Mouse (Mus musculus): Measurements from ENCODE around the gene Pbx1. TPM values are rescaled to one million over a fixed set of nuclear protein-coding genes. Genes with fewer than 3 reads are reported as not detected.
A peak's percentile ranks its signal among the peaks of the same experiment; 100 is the strongest.

Pbx1 gene
- total RNA-seq, 2 experiments from 2014 or later = 25.2 to 28.0 TPM

- no peak for DNase-seq (ENCODE audit: low spot score)
These were observed 5.2 kb downstream of the Pbx1 start for GRCm38 (mm10) chr1:168426900-168427299.

DNA sequence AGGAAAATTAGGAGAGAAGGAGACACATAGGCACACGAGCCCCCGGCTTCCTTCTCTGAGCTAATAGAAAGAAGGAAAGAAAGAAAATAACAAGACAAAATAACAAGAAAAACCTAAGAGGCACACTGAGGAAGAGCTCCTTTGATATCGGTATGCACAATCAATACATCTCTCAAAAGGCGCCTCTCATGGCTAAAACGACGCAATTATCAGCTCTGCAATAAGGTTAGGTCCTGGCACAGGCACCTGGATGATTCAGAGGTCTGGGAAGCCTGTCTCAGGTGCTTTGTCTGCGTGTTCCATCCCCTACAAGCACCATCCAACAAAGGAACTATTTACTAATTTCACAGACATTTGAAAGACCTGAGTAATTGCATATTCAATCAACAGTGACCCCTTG is 5.8 kb downstream of the Pbx1 start:
- no peak for DNase-seq (ENCODE audit: low spot score)

- DNase-seq (ENCODE audit: low spot score) = no peak
These were observed 6.9 kb downstream of the Pbx1 start for GRCm38 (mm10) chr1:168425017-168425705.

DNA sequence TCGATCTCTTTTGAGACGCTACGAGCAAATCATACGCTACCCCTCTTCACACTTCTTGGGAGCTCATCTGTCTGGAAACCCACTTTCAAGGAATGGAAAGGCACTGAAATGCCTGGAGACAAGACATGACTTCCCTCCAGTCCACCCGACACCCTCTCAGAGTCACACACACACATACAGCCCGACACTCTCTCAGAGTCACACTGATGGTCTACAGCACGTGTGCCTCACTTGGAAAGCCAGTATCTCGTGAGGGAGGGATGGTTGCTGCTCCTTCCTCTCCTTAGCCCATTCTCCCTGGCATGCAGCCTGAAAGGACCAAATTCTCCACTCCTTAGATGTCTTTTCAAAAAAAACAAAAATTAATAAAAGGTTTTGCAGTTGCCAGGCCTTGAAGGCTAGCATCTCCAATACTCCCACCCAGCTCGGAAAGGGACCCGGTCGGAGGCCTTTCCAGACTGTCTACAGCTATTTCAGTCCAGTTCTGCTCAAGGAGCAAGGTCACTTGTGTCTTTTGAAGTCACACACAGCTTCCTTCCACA is 8.6 kb downstream of the Pbx1 start:
- no peak for DNase-seq (ENCODE audit: low spot score)

- DNase-seq (ENCODE audit: low spot score) = no peak
These were observed 13.2 kb downstream of the Pbx1 start for GRCm38 (mm10) chr1:168418903-168419302.

GRCm38 (mm10) chr1:168417626-168418025 is 14.4 kb downstream of the Pbx1 start:
- no peak for DNase-seq (ENCODE audit: low spot score)

- no peak for DNase-seq (ENCODE audit: low spot score)
These were observed 15.2 kb downstream of the Pbx1 start for GRCm38 (mm10) chr1:168416729-168417437.

DNA sequence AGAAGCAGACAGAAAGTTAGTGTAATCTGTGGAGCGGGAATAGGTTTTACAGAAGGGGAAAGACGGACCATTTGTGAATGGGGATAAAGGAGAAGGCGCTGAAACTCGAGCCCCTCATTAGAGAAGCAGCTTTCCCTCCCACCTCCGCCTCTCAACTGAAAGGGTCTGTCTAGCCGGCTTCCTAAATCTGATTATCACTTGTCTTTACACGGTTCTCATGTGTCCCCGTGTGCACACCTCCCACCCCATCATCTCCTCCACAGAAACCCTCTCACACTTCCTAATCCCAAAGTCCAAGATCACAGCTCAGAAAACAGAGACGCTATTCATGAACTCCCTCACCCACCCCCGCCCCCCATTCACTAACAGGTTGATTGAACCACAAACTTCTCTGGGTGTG is 21.5 kb downstream of the Pbx1 start:
- no peak for DNase-seq (ENCODE audit: low spot score)

DNA sequence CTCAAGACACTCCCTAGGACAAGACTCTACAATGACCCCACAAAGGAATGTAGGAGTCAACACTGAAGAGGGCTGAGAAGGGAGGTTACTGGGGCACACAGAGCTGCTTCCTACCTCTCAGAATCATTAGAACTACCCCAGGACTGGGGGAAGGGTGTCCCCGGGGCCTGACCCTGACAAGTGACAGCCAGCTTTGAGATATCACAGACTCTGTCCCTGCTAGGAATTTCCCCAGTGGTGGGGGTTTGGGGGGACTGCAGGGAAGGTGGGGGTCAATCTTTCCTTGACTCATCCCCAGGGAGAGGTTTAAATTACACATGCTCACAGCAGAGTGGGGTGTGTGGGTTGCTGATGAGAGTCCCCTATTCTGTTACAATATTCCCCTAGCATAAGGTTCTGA is 22.0 kb downstream of the Pbx1 start:
- no peak for DNase-seq (ENCODE audit: low spot score)

DNA sequence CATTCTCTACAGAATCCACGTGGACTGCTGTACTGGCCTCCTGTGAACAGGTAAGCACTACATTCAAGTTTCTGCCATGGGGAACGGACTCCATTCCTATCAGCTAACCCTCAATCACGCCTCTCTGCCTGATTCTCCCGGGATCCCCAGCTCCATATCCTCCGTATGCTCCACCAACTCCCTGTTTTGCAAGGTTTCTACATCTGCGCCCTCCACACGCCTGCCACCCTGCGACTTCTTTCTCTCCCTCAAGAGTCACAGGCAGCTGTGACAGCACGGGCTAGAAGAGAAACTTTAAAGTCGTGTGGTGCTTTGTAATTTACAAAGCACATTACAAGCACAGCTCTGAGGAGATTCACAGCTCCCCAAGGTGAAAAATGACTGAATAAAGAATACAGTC is 23.3 kb downstream of the Pbx1 start:
- DNase-seq (ENCODE audit: low spot score) = no peak

GRCm38 (mm10) chr1:168407958-168408357 is 24.1 kb downstream of the Pbx1 start:
- no peak for DNase-seq (ENCODE audit: low spot score)

GRCm38 (mm10) chr1:168406291-168406675 is 25.8 kb downstream of the Pbx1 start:
- no peak for DNase-seq (ENCODE audit: low spot score)

DNA sequence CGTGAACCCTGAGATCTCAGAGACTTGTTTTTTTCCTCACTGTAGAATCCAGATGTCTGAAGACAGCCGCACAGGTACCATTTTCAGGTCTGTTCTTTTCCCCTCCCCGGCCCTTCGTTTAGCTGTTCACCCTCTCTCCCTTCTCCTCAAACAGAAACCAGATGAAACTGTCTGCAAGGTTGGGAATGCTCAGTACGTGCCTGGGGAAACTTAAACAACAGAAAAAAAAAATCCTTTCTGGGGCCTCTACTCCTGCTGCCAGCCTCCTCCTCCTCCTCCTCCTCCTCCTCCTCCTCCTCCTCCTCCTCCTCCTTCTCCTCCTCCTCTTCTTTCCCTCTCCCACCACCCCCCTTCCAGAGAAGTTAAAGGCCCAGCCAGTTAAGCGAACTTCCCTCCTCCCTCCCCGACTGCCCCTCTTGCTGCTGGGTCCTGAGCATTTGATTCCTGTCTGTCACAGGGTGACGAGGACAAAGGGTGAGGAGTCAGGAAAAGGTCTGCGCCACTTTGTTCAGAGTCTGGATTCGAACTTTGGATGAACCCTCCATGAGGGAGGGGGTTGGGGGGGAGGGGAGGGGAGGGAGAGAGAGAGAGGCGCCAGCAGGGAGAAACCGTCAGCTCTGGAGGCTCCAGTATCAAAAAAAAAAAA is 26.3 kb downstream of the Pbx1 start:
- DNase-seq (ENCODE audit: low spot score) = no peak

DNA sequence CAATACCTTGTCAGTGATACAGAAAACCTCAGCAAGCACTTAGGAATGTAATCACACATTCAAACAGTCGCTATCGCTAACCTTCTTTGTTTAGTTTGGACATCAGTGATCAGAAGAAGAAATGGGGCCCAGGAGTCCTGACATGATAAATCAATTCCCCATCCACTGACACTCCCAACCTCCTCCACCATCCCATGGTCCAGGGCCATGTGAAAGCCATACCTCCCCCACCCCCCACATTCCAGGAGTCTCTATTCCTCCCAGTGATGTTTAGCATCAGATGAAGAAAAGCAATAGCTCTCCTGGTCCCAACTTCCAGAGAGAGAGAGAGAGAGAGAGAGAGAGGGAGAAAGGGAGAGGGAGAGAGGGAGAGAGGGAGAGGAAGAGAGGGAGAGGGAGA is 28.5 kb downstream of the Pbx1 start:
- no peak for DNase-seq (ENCODE audit: low spot score)

DNA sequence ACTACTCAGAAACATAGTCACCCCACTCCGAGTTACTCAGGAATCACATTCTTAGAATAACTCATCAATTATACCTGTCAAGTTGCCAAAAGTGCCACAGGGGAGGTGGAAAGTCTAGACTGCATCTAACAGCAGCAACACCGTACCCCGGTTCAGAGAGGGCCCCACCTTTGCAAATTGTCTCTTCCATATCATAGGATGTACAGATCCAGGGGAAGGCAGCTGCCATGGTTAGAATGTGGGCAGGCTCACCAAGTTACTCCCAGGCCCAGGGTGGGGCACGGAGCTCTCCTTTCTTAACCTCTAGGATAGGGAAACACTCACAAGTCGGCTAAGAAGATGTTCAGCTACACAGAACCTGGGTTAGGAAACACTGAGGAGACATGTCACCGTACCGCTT is 29.4 kb downstream of the Pbx1 start:
- no peak for DNase-seq (ENCODE audit: low spot score)

GRCm38 (mm10) chr1:168395523-168396159 is 36.4 kb downstream of the Pbx1 start:
- DNase-seq (ENCODE audit: low spot score) = no peak

DNA sequence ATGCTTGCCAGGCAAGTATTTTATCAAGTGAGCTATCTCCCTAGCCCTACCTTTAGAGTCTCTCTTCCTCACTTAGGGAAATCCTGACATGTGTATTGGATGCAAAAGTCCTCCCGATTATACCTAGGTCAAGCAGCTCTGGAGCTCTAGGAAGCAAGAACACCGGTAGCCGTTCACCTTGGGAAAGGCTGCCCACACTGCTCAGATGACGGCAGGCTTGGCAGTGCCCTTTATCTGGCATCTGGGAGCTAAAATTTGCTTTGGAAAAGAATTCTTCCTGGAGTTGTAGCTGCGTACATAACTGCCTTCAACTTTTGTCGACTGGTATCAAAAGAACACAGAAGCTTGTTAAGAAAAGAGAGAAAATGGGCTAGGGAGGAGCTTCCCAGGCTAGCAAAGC is 37.5 kb downstream of the Pbx1 start:
- DNase-seq (ENCODE audit: low spot score) = peak; percentile 39

DNA sequence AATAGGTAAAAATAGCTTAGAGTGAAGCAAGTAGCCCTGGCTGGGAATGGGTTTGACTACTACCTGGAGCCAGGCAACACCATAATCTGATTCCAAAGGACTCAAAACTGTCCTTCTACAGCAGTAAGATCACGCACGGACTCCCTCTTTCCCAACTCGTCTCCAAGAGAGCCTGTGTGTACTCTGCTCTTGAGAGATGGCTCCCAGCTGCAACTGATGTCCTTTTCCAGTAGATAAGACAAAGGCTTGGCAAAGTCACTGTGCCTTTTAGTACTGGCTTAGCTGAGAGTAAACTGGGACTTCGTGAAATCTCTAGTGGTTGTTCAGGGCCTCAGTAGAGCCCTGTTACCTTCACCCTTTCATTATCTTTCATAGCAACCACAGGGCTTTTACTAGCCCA is 38.6 kb downstream of the Pbx1 start:
- no peak for DNase-seq (ENCODE audit: low spot score)

DNA sequence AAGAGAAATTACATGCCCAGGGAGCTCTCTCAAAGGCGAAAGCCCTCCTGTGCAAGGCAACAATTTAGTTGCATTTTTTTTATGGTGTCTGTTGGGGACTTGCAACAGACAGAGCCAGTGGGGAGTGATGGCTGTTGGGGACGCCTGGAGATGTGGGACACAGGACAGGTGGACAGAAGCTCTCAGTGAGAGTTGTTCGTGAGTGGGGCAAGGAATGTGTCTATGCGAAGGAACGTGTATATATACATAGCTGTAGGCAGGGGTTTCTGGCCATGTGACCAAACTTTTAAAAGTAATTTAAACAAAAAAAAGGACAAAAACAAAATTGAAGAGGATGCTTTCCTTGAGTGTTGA is 39.6 kb downstream of the Pbx1 start:
- no peak for DNase-seq (ENCODE audit: low spot score)

- peak; percentile 44 for DNase-seq (ENCODE audit: low spot score)
These were observed 40.2 kb downstream of the Pbx1 start for GRCm38 (mm10) chr1:168391617-168392499.

DNA sequence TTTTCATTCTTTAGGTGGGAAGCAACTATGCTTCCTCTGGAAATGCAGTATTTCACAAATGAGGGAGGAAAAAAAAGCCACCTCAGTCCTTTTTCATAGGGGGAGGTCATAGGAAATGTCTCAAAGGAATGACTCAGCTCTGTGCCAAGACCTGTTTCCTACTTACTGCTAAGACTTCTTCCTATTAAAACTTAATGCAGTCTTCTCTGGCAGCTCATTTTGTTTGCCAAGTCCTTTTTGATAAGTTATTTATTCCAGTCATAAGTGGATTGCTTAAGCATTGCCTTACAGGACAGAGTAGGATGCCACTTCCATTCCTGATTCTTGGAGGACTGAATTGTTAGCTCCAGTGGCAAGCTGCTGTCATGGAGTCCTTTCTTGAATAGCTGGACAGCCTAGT is 41.3 kb downstream of the Pbx1 start:
- no peak for DNase-seq (ENCODE audit: low spot score)

All from gastrocnemius, adult 18-20 months (tissue).